Mouse (Mus musculus): Measurements from ENCODE around the gene Rtkn.

Rtkn gene

GRCm38 (mm10) chr6:83116373-83117164 lies 18.7 kb upstream of the Rtkn start:
- no peak for DNase-seq (ENCODE audit: low read depth)

- DNase-seq (ENCODE audit: low read depth), result no peak
Measured at GRCm38 (mm10) chr6:83117165-83117438, 18.2 kb upstream of the Rtkn start.

- no peak for DNase-seq (ENCODE audit: low read depth)
Measured at GRCm38 (mm10) chr6:83117616-83118015, 17.6 kb upstream of the Rtkn start.

GRCm38 (mm10) chr6:83118369-83118768 lies 16.9 kb upstream of the Rtkn start:
- DNase-seq (ENCODE audit: low read depth), result no peak

- no peak for DNase-seq (ENCODE audit: low read depth)
Measured at GRCm38 (mm10) chr6:83118825-83119733, 16.2 kb upstream of the Rtkn start.

GRCm38 (mm10) chr6:83119734-83120051 lies 15.6 kb upstream of the Rtkn start:
- no peak for DNase-seq (ENCODE audit: low read depth)

GRCm38 (mm10) chr6:83120930-83121862 lies 14.1 kb upstream of the Rtkn start, which contains the start of gene Wbp1:
TSS of gene Wbp1 (minus strand) at chr6:83121559.
- DNase-seq (ENCODE audit: low read depth), result peak; percentile 98

GRCm38 (mm10) chr6:83121863-83122710 lies 13.2 kb upstream of the Rtkn start:
- DNase-seq (ENCODE audit: low read depth), result no peak

GRCm38 (mm10) chr6:83122961-83123360 lies 12.3 kb upstream of the Rtkn start:
- no peak for DNase-seq (ENCODE audit: low read depth)

GRCm38 (mm10) chr6:83124851-83125312 lies 10.4 kb upstream of the Rtkn start:
- DNase-seq (ENCODE audit: low read depth), result peak; percentile 96

- DNase-seq (ENCODE audit: low read depth), result no peak
Measured at GRCm38 (mm10) chr6:83125331-83125730, 9.9 kb upstream of the Rtkn start, which contains the start of gene Ino80b. TSS of gene Ino80b (minus strand) at chr6:83125431.

GRCm38 (mm10) chr6:83127419-83127818 lies 7.8 kb upstream of the Rtkn start:
- no peak for DNase-seq (ENCODE audit: low read depth)

GRCm38 (mm10) chr6:83131469-83132034 lies 3.7 kb upstream of the Rtkn start:
- DNase-seq (ENCODE audit: low read depth), result no peak

GRCm38 (mm10) chr6:83132176-83132919 lies 2.9 kb upstream of the Rtkn start:
- DNase-seq (ENCODE audit: low read depth), result no peak

GRCm38 (mm10) chr6:83134226-83134625 lies 1.0 kb upstream of the Rtkn start:
- DNase-seq (ENCODE audit: low read depth), result no peak

GRCm38 (mm10) chr6:83135571-83136161 lies 403 bp downstream of the Rtkn start:
- no peak for DNase-seq (ENCODE audit: low read depth)

- no peak for DNase-seq (ENCODE audit: low read depth)
Measured at GRCm38 (mm10) chr6:83136291-83136880, 1.1 kb downstream of the Rtkn start.

- no peak for DNase-seq (ENCODE audit: low read depth)
Measured at GRCm38 (mm10) chr6:83136881-83137575, 1.8 kb downstream of the Rtkn start.

GRCm38 (mm10) chr6:83137576-83137950 lies 2.3 kb downstream of the Rtkn start:
- DNase-seq (ENCODE audit: low read depth), result no peak
